Mouse (Mus musculus) neutrophil, adult 5-6 weeks (primary cell): ENCODE results near the gene Nisch. TPM values are rescaled to one million over a fixed set of nuclear protein-coding genes. Genes with fewer than 3 reads are reported as not detected.
A peak's percentile ranks its signal among the peaks of the same experiment; 100 is the strongest.

Experiments
- ATAC-seq: fragments of 151-379, 151-347 bp; 2 replicates; pipeline ENCODE4 v1.8.0; 2017; ENCODE audit warnings: mild to moderate bottlenecking, moderate TSS enrichment; ENCODE audit not compliant: insufficient number of reproducible peaks, poor library complexity, low FRiP score, severe bottlenecking; ENCODE audit errors: extremely low read depth
- total RNA-seq: library from RNA; stranded (forward); fragments of 200-1000 nt; gene quantifications from 2 replicates; pipeline ENCODE4 v1.2.3, GENCODE M21; 2017

The Nisch gene
- total RNA-seq, 1 experiment from 2014 or later = 351 TPM

- ATAC-seq = no peak
Measured at GRCm38 (mm10) chr14:31135495-31136410, 81.0 kb downstream of the Nisch start.

- ATAC-seq = no peak
Measured at GRCm38 (mm10) chr14:31134015-31135000, 82.4 kb downstream of the Nisch start.

- no peak for ATAC-seq
Measured at GRCm38 (mm10) chr14:31133023-31133665, 83.6 kb downstream of the Nisch start.

DNA sequence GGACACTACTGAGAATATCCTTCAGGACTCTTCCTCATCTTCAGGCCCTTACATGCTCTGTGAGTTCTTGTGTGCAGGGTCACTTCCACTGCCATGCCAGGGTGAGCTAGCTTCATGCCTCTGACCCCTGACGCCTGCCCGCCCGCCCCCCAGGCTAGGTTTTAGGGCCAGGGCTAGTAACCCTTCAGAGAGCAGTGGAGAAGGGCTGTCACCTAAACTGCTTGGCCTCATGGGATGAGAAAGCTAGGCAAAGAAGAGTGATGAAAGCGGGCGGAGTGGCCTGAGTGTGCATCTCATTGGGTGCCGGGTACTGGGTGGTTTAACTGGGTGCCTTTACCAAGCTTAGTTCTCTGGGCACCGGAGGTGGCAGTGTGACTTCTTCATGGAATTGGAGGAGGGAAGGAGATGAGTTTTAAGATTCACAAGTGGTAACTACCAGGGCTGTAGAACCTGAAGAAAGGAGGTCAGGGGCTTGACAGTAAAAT lies 84.2 kb downstream of the Nisch start:
- no peak for ATAC-seq

DNA sequence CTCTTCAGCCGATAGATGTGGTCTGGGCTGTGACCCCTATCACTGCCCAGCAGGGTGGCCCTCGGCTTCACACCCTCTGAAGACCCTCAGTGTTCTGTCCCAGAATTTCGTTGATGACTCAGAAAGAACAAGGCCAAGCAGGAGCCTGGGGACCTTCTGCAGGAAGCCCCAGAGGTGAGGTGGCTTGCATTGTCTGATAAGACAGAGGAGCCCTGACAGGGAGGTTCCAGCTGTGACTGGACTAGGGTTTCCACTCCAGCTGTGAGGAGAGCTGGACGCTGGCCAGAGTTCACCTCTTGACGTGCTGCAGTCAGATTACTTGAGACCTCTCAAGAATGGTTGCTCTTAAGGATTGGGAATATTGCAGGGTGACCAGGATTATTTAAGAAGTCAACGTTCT lies 84.7 kb downstream of the Nisch start:
- no peak for ATAC-seq

DNA sequence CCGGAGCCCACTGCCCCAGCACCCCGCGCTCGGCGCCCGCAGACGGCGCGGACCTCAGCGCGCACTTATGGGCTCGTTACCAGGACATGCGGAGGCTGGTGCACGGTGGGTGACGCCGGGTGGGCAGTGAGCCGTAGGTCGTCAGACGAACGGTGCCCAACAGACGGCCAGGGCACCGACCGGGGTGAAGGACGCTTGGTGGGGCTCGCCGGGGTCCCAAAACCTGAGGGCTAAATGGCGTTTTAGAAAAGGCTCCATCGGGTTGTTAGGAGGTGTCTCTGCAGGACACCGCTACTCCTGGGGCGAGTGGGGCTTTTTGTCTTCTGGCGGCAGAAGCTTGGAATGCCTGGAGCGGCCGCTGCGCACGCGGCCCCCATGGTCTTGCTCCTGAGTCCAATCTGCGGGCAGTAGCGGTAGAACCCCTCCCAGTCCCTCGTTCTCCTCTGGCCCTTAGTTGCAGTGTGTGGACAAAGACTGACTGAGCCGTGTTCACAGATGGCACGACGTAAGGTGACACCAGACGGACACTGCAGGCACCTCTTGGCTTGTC lies 85.4 kb downstream of the Nisch start:
- no peak for ATAC-seq

- peak; percentile 33 for ATAC-seq
Measured at GRCm38 (mm10) chr14:31130236-31131220, 86.2 kb downstream of the Nisch start, which contains the start of gene Nt5dc2. Gene Nt5dc2 (plus strand): TSS chr14:31131053.

- no peak for ATAC-seq
Measured at GRCm38 (mm10) chr14:31129326-31130235, 87.2 kb downstream of the Nisch start.

DNA sequence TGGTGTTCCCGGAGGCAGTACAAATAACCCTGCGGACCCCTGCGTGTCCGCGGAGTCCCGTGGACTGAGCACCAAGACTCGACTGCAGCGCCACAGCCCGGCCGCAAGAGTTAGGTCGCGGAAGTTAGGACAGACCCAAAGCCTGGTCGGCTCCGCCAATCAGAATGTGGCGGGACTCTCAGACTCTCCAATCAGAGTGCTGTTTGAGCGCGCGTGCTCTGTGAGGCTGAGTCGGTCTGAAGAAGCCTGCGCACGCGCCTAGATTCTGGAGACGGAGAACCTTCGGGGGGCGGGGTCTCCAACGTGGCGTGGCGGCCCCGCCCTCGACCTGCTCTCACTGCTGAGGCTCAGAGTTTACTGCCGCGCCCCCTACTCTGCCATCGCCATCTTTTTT lies 87.9 kb downstream of the Nisch start, which contains the start of gene Smim4:
TSS of gene Smim4 (minus strand) at position 131 of the 394 bp plus-strand sequence.
- ATAC-seq = peak; percentile 92

DNA sequence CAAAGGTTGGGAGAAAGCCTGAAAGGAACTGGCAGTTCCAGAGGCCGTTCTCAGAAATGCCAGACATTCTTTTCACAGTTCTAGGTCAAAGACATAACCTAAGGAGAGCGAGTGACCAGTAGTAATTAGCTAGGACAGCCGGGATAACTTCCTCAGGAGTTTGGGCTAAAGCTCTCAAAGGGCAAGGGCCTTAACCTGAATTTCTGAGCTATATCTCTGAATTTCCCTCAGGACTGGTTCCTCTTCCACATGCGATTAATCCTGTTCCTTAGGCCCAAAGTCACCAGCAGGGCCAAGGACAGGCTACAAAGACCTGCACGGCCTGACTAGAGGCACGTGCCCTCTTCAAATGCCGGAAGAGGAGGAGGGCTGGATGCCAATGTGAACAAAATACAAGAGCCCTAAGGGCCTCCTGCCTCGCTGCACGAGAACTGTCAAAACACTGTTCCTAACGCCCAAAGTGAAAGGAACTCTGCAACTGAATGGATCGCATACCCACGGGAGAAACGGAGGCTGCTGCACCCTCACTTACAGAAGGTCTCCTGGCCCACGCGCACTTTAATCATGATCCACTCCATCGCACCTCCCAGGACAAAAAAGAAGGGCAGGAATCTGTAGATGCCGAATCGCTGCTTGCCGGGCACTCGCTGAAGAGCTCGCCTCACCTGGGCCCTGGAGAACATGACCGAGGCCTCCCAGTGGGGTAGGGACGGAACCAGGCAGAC lies 88.5 kb downstream of the Nisch start:
- no peak for ATAC-seq

- no peak for ATAC-seq
Measured at GRCm38 (mm10) chr14:31126826-31127225, 89.9 kb downstream of the Nisch start.

- no peak for ATAC-seq
Measured at GRCm38 (mm10) chr14:31125106-31126075, 91.4 kb downstream of the Nisch start.
